Mouse (Mus musculus) gonadal fat pad, adult 2 months (tissue): ENCODE data around the gene Samd1. TPM values are rescaled to one million over a fixed set of nuclear protein-coding genes. Genes with fewer than 3 reads are reported as not detected.
A peak's percentile ranks its signal among the peaks of the same experiment; 100 is the strongest.
"Not testable (repeated sequence)": the region's sequence is repeated elsewhere in the genome, so short reads cannot be mapped to it uniquely, and the experiment has no call there.

Experiments used
- DNase-seq: peaks from one replicate; pipeline ENCODE4 v3.0.0-alpha.2; 2012; ENCODE audit warnings: low read depth
- polyA plus RNA-seq: library from polyadenylated mRNA; depleted of rRNA; stranded (reverse); fragments of >200 nt; gene quantifications from 2 replicates; pipeline ENCODE4 v1.2.3, GENCODE M21; 2012

Gene Samd1
- polyA plus RNA-seq, 1 experiment = 36.3 TPM

GRCm38 (mm10) chr8:83983222-83983621 is 14.2 kb upstream of the Samd1 start:
- DNase-seq = not testable (repeated sequence)

DNA sequence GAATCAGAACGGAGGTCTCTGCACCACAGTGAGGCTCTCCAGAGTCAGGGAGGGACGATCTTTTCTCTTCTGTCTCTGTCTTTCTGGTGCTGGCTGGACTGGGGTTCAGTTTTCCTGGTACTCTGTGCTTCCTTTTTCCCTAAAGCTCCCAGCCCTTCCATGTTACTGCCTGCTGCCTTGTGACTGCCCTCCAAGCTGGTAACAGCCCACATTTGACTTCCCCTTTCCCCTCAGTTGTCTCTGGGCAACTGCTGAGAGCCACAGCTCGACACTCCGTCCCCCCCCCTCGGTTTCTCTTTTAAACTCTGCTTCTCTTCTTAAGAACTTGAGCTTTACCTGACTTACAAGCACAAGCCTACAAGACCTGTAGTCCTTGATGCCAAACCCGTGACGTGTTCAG is 8.2 kb upstream of the Samd1 start:
- DNase-seq = no peak

DNA sequence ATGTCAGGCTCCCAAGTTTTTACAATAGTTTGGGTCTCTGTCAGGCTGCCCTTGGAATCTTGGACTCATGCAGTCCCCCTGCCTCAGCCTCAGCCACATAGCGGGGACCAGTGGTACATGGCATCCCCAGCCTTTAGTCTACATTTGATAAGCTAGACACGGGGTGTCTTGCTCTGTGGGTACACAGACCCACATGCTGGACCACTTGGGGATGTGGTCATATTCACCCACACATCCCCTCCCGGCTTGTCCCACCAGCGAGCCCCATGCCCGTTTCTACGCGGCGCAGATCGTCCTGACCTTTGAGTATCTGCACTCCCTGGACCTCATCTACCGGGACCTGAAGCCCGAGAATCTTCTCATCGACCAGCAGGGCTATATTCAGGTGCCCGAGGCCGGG is 7.3 kb upstream of the Samd1 start:
- no peak for DNase-seq

DNA sequence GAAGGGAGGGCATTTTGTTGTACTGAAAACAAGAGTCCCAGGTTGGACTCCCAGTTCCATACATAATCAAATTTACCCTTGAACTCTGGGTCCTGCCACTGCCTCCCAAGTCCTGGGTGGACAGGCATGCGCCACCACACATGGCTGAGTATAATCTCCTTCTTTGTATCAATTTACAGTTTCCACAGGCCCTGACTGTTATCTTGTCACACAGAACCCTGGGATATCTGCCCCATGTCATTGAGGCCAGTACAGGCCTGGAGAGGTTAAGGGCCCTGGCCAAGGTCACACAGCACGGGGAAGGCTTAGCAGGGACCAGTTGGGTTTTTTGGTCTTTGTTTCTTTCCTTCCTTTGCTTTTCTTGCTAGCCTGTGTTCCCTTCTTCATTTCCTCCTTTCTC is 5.0 kb upstream of the Samd1 start:
- DNase-seq = no peak

DNA sequence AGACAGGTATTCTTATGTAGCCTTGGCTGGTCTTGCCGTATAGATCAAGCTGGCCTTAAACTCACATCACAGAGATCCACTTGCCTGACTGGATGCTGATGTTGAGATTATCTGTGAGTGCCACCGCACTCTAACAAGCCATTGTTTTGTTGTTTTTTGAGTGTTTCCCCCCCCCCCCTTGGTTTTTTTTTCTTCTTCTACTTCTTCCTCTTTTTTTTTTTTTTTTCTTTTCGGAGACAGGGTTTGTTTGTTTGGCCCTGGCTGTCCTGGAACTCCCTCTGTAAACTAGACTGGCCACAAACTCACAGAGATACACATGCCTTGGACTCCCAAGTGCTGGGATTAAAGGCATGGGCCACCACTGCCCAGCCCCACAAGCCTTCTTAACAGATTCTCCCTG is 3.4 kb upstream of the Samd1 start:
- DNase-seq = no peak

- DNase-seq = no peak
These were observed 1.5 kb upstream of the Samd1 start for GRCm38 (mm10) chr8:83995973-83996372.

GRCm38 (mm10) chr8:83996567-83997505 is 636 bp upstream of the Samd1 start:
- DNase-seq = no peak

DNA sequence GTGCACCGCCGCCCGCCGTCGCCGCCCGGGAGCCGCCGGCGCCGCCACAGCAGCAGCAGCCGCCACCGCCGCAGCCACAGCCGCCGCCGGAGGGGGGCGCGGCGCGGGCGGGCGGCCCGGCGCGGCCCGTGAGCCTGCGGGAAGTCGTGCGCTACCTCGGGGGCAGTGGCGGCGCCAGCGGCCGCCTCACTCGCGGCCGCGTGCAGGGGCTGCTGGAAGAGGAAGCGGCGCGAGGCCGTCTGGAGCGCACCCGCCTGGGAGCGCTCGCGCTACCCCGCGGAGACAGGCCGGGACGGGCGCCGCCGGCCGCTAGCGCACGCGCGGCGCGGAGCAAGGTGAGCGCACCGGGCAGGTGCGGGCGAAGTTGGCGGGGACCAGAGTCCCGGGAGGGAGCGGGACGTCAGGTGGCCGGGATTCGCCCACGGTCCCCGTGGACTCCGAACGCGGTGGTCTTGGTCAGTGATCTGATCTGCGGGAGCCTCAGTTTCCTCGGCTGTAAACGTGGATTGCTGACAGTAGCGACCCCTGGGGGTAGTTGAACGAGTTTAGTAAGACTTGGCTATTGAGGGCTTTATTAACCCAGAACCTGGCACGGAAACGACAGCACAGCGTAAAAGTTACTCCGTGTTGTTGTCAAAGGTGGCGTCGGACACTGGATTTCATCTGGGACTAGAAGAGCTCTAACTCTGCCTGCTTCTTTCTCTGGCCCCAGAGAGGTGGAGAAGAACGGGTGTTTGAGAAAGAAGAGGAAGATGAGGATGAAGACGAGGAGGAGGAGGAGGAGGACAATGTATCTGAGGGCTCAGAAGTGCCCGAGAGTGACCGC is 972 bp downstream of the Samd1 start:
- DNase-seq = no peak

- no peak for DNase-seq
These were observed 1.7 kb downstream of the Samd1 start for GRCm38 (mm10) chr8:83999057-83999705.

- no peak for DNase-seq
These were observed 2.4 kb downstream of the Samd1 start for GRCm38 (mm10) chr8:83999825-84000224.

GRCm38 (mm10) chr8:84001281-84002000 is 4.0 kb downstream of the Samd1 start, which contains the start of gene 1700067K01Rik:
Gene 1700067K01Rik, plus strand, starts transcription at chr8:84001502.
- no peak for DNase-seq

DNA sequence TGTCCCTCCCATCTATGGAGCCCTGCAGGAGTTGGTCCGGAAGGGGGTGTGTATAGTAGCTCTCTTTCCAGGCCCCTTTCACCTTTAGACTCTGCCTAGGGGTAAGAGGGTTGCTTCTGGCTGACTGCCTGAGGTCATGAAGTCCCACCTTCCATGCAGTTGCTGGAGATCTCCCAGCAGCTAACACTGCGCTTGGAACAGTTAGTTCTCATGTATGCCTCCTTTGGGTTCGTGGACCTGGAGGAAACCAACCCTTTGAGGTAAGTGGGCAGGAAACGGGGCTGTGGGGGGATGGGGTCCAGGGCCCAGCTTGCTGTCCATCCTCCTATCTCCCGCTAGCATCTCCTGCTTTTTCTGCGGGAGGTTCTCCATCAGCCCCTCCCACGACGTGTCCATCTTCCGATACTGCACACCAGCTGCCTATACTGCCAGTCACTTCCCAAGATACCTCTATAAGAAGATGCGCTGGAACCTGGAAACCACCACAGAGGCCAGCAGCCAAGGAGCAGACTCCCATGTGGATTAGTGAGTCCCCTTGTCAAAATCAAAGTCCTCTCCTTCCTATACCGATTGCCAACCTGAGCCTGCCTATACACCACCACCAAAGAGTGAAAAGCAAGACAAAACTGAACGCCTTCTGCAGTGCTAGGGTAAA is 5.6 kb downstream of the Samd1 start:
- DNase-seq = no peak

- DNase-seq = no peak
These were observed 6.3 kb downstream of the Samd1 start for GRCm38 (mm10) chr8:84003612-84004246.

DNA sequence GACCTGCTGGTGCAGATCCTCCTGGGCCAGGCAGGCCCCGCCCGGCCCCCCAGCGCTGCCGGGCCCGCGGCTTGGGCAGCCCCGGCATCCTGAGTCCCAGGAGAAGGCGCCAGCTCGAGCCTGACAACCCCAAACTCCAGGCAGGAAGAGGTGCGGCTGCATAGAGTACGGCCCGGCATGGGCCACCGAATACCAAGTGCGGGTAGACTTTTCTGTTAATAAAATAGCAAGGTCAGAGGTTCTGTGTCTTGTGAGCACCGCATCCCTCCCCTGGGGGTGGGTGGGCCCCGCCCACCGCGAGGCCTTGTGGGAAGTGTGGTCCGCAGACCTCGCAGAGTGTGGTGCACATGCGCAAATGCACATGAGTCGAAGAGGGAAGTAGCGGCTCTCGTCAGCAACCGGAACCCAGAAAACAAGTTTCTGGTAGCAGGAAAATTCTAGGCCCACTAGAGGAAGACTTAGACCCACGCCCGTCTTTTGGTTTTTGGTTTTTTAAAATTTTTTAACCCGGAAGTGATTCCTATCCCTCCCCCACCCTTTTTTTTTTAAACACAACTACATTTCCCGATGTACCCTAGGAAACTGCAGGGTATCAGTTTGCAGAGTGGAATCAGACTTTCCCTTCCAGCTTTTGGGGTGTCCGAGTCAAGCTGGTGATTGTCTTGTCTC is 7.2 kb downstream of the Samd1 start:
- DNase-seq = peak; percentile 54

DNA sequence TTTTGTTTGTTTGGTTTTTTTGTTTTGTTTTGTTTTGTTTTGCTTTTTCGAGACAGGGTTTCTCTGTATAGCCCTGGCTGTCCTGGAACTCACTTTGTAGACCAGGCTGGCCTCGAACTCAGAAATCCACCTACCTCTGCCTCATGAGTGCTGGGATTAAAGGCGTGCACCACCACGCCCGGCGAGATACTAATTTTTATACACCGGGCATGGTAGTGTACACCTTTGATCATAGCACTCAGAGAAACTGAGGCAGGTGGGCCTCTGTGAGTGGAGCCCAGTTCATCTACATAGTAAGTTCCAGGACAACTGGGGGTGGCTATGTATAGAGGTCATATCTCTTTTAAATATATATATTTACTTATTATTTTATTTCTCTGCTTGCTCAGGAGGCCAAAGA is 8.0 kb downstream of the Samd1 start:
- DNase-seq = not testable (repeated sequence)

- no peak for DNase-seq
These were observed 10.9 kb downstream of the Samd1 start for GRCm38 (mm10) chr8:84008362-84008761.

DNA sequence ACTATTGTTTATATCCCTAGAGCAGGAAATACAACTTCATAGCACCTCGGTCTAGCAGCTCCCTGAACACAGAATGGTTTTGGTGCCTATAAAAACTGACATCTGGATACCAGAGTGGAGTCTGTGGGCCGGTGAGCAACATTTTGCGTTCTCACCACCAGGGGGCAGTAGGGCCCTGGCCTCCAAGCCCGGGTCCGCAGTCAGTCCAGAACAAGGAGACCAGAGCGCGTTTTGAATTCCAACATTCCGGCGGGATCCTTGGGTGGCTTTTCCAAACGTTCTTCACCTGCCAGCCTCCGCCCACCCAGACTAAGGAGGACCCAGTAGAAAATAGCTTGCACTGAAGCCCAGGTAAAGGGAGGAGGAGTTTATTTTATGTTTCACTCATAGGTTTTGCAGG is 12.4 kb downstream of the Samd1 start:
- no peak for DNase-seq

- no peak for DNase-seq
These were observed 13.4 kb downstream of the Samd1 start for GRCm38 (mm10) chr8:84010625-84011611.
